Mouse (Mus musculus) embryonic fibroblast, embryonic 13.5 days (primary cell): ENCODE results near the gene Gm1113. TPM values are rescaled to one million over a fixed set of nuclear protein-coding genes. Genes with fewer than 3 reads are reported as not detected.

Source experiments
- H3K27ac ChIP-seq: 2 replicates; pipeline ENCODE4 v1.5.1; 2012; ENCODE audit warnings: low read length, control low read depth, inconsistent platforms; ENCODE audit not compliant: insufficient read depth
- H3K4me1 ChIP-seq: 2 replicates; pipeline ENCODE4 v1.6.1; 2011; ENCODE audit warnings: low read length; ENCODE audit not compliant: control insufficient read depth, insufficient read depth
- H3K4me3 ChIP-seq: 2 replicates; pipeline ENCODE4 v1.5.1; 2011; ENCODE audit warnings: mild to moderate bottlenecking, control low read depth, low read length; ENCODE audit not compliant: insufficient read depth
- CTCF ChIP-seq: IDR thresholded peaks from 2 replicates; pipeline ENCODE4 v1.5.1; 2011; ENCODE audit warnings: mild to moderate bottlenecking, control low read depth, low read length, moderate library complexity, borderline replicate concordance; ENCODE audit not compliant: insufficient read depth
- POLR2A ChIP-seq: IDR thresholded peaks from 2 replicates; pipeline ENCODE4 v1.6.1; 2011; ENCODE audit warnings: low read depth, mild to moderate bottlenecking, control low read depth, low read length, moderate library complexity
- polyA plus RNA-seq: library from polyadenylated mRNA; stranded (reverse); fragments of >200 nt; gene quantifications from 2 replicates; pipeline ENCODE4 v1.2.4, GENCODE M21; 2011; ENCODE audit warnings: low read depth; ENCODE audit not compliant: missing spikeins, insufficient read length

The Gm1113 gene
- polyA plus RNA-seq, 1 experiment, result not detected

GRCm38 (mm10) chr9:35486616-35487015 lies 31.5 kb downstream of the Gm1113 start:
- Histone ChIP-seq H3K27ac (peak overlapping the region; percentile 81), H3K4me1 (peaks cover 18% of the 10 kb centered on the region), H3K4me3 (no peak overlapping the region)
- no peak for TF ChIP-seq POLR2A
- no peak for TF ChIP-seq CTCF

GRCm38 (mm10) chr9:35483949-35484348 lies 34.1 kb downstream of the Gm1113 start:
- Histone ChIP-seq H3K27ac (no peak overlapping the region), H3K4me3 (no peak overlapping the region), H3K4me1 (peaks cover 16% of the 10 kb centered on the region)
- TF ChIP-seq POLR2A (no peak), CTCF (no peak)

GRCm38 (mm10) chr9:35482014-35482898 lies 35.8 kb downstream of the Gm1113 start:
- H3K4me3 ChIP-seq, result no peak overlapping the region
- H3K27ac ChIP-seq, result no peak overlapping the region
- TF ChIP-seq CTCF, result no peak
- no peak for TF ChIP-seq POLR2A
- peaks cover 15% of the 10 kb centered on the region for H3K4me1 ChIP-seq

- Histone ChIP-seq H3K27ac (no peak overlapping the region), H3K4me1 (0 out of 2 replicates have a peak, but pooled peaks cover 5% of the 10 kb centered on the region), H3K4me3 (no peak overlapping the region)
- TF ChIP-seq POLR2A (no peak), CTCF (no peak)
Measured at GRCm38 (mm10) chr9:35479456-35479855, 38.6 kb downstream of the Gm1113 start.

- Histone ChIP-seq H3K4me1 (no peaks in the 10 kb centered on the region), H3K27ac (no peak overlapping the region), H3K4me3 (no peak overlapping the region)
- TF ChIP-seq POLR2A (no peak), CTCF (no peak)
Measured at GRCm38 (mm10) chr9:35475394-35475793, 42.7 kb downstream of the Gm1113 start.

GRCm38 (mm10) chr9:35474104-35474724 lies 43.9 kb downstream of the Gm1113 start:
- Histone ChIP-seq H3K4me1 (no peaks in the 10 kb centered on the region), H3K27ac (no peak overlapping the region), H3K4me3 (no peak overlapping the region)
- no peak for TF ChIP-seq CTCF
- TF ChIP-seq POLR2A, result no peak

- peaks cover 10% of the 10 kb centered on the region for H3K4me1 ChIP-seq
- no peak overlapping the region; the same call in 1 of the 2 replicates for H3K27ac ChIP-seq
- H3K4me3 ChIP-seq, result no peak overlapping the region
- TF ChIP-seq CTCF, result no peak
- no peak for TF ChIP-seq POLR2A
Measured at GRCm38 (mm10) chr9:35468913-35469312, 49.2 kb downstream of the Gm1113 start.

- H3K27ac ChIP-seq, result peak overlapping the region; percentile 85
- peaks cover 10% of the 10 kb centered on the region for H3K4me1 ChIP-seq
- no peak overlapping the region for H3K4me3 ChIP-seq
- TF ChIP-seq POLR2A (no peak), CTCF (no peak)
Measured at GRCm38 (mm10) chr9:35467264-35467817, 50.7 kb downstream of the Gm1113 start.

- Histone ChIP-seq H3K4me1 (no peaks in the 10 kb centered on the region), H3K4me3 (no peak overlapping the region), H3K27ac (no peak overlapping the region)
- no peak for TF ChIP-seq CTCF
- no peak for TF ChIP-seq POLR2A
Measured at GRCm38 (mm10) chr9:35459594-35459993, 58.5 kb downstream of the Gm1113 start.

Other genes starting within 250 kb of the Gm1113 start
- gene Cdon, start 97.1 kb downstream of the Gm1113 start, polyA plus RNA-seq, result 28.4 and 79.8 TPM in 2 replicates
- 0.26 and 0.28 TPM in 2 replicates for gene Ddx25, start 40.3 kb upstream of the Gm1113 start, polyA plus RNA-seq
- gene Pus3, start 40.3 kb upstream of the Gm1113 start, polyA plus RNA-seq, result 9.6 and 12.7 TPM in 2 replicates
- 0.23 and 0.53 TPM in 2 replicates for gene Pate2, start 52.0 kb upstream of the Gm1113 start, polyA plus RNA-seq
- 11.2 and 12.9 TPM in 2 replicates for gene Hyls1, start 52.1 kb upstream of the Gm1113 start, polyA plus RNA-seq
- gene Pate4, start 93.7 kb upstream of the Gm1113 start, polyA plus RNA-seq, result not detected in 2 replicates
- not detected in 2 replicates for gene Pate3, start 129.9 kb upstream of the Gm1113 start, polyA plus RNA-seq
- gene Pate1, start 169.1 kb upstream of the Gm1113 start, polyA plus RNA-seq, result not detected in 2 replicates
- gene Gm17677, start 222.8 kb upstream of the Gm1113 start, polyA plus RNA-seq, result not detected in 2 replicates